Mouse (Mus musculus) inflammation-experienced regulatory T-cells, adult 6 months (primary cell): ENCODE results near the gene Cfap58. TPM values are rescaled to one million over a fixed set of nuclear protein-coding genes. Genes with fewer than 3 reads are reported as not detected.
A peak's percentile ranks its signal among the peaks of the same experiment; 100 is the strongest.

Source experiments
- ATAC-seq: one replicate; pipeline ENCODE4 v1.8.0; 2017
- polyA plus RNA-seq, 3 experiments: library from polyadenylated mRNA; unstranded; fragments of 100-300 nt; shearing (Covaris generic); gene quantifications; one replicate each; pipeline ENCODE4 v1.2.1; 2017

The Cfap58 gene
- polyA plus RNA-seq, 3 experiments from 2014 or later, result not detected

- no peak for ATAC-seq
Measured at GRCm38 (mm10) chr19:47980241-47980640, 42.8 kb downstream of the Cfap58 start.

GRCm38 (mm10) chr19:47985606-47986213 lies 48.2 kb downstream of the Cfap58 start:
- ATAC-seq, result no peak

- ATAC-seq, result no peak
Measured at GRCm38 (mm10) chr19:47987986-47988385, 50.5 kb downstream of the Cfap58 start.

- ATAC-seq, result no peak
Measured at GRCm38 (mm10) chr19:47988456-47988855, 51.0 kb downstream of the Cfap58 start.

GRCm38 (mm10) chr19:47988880-47989574 lies 51.6 kb downstream of the Cfap58 start:
- ATAC-seq, result no peak

GRCm38 (mm10) chr19:47989575-47989891 lies 52.1 kb downstream of the Cfap58 start:
- ATAC-seq, result no peak

- no peak for ATAC-seq
Measured at GRCm38 (mm10) chr19:48001240-48001639, 63.8 kb downstream of the Cfap58 start.

GRCm38 (mm10) chr19:48001774-48002173 lies 64.3 kb downstream of the Cfap58 start:
- no peak for ATAC-seq

GRCm38 (mm10) chr19:48008771-48009413 lies 71.4 kb downstream of the Cfap58 start:
- ATAC-seq, result no peak

- ATAC-seq, result no peak
Measured at GRCm38 (mm10) chr19:48009586-48010331, 72.3 kb downstream of the Cfap58 start.

- no peak for ATAC-seq
Measured at GRCm38 (mm10) chr19:48020103-48020502, 82.6 kb downstream of the Cfap58 start.

- ATAC-seq, result no peak
Measured at GRCm38 (mm10) chr19:48021435-48021834, 84.0 kb downstream of the Cfap58 start.

GRCm38 (mm10) chr19:48022763-48023162 lies 85.3 kb downstream of the Cfap58 start:
- ATAC-seq, result no peak

- peak; percentile 38 for ATAC-seq
Measured at GRCm38 (mm10) chr19:48023726-48024125, 86.3 kb downstream of the Cfap58 start.

GRCm38 (mm10) chr19:48025366-48025765 lies 87.9 kb downstream of the Cfap58 start:
- no peak for ATAC-seq

- no peak for ATAC-seq
Measured at GRCm38 (mm10) chr19:48026882-48027281, 89.4 kb downstream of the Cfap58 start.

GRCm38 (mm10) chr19:48039554-48039953 lies 102.1 kb downstream of the Cfap58 start:
- ATAC-seq, result no peak

GRCm38 (mm10) chr19:48047315-48047714 lies 109.8 kb downstream of the Cfap58 start:
- ATAC-seq, result no peak

GRCm38 (mm10) chr19:48049361-48049760 lies 111.9 kb downstream of the Cfap58 start:
- ATAC-seq, result no peak

GRCm38 (mm10) chr19:48063289-48063688 lies 125.8 kb downstream of the Cfap58 start:
- no peak for ATAC-seq

- ATAC-seq, result no peak
Measured at GRCm38 (mm10) chr19:48079718-48080117, 142.2 kb downstream of the Cfap58 start.

- ATAC-seq, result no peak
Measured at GRCm38 (mm10) chr19:48081456-48081855, 144.0 kb downstream of the Cfap58 start.
